Mouse (Mus musculus): ENCODE measurements around the gene Srpr. TPM values are rescaled to one million over a fixed set of nuclear protein-coding genes. Genes with fewer than 3 reads are reported as not detected.

The Srpr gene
- polyA plus RNA-seq, 1 experiment from 2014 or later, result 139 TPM

DNA sequence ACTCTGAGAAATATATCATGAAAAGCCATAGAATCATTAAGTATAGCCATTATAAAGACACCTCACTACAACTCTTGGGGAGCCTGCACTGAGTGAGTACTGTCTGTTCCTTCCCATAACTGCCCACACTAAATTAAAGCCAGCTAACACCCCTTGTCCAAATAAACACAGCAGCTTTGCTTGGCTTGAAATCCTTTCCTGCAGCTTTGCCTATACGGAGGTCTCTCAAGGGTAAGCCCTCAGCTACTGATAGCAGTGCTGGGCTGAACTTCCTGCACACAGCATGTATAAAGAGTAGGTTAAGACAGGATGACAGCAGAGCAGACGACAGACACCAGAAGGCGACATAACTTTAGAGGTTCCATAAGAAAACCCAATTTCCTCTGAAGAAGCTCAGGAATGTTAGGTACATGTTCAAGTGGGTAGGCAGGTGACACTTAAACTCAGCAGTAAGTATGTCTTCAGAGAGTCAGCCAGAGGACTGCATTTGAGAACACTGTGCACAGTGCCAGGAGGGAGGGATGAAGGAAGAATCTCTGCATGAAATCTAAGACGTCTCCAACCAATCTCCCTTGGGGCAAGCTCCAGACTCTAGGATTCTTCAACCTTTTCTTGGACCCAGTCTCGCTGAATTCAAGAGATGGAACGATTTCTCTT lies 39.1 kb downstream of the Srpr start:
- Histone ChIP-seq H3K4me2 (ENCODE audit: low read length) (no peak overlapping the region), H3K4me3 (replicated peaks; ENCODE audit: low read depth, low read length) (no peak overlapping the region), H3K9me3 (replicated peaks; ENCODE audit: low read length) (no peaks in the 10 kb centered on the region), H3K4me1 (replicated peaks; ENCODE audit: insufficient read depth, low read length) (no peaks in the 10 kb centered on the region), H3K27me3 (ENCODE audit: insufficient read depth, low read length) (no peaks in the 10 kb centered on the region), H3K27ac (no peak overlapping the region), H3K36me3 (ENCODE audit: insufficient read depth, low read length) (0 out of 2 replicates have a peak, but pooled peaks cover 4% of the 10 kb centered on the region), H3K9ac (ENCODE audit: low read depth, low read length) (no peak overlapping the region)
- no peak for DNase-seq (ENCODE audit: low spot score)
- WGBS, result 64% methylated on average over 6 of the region's 6 CpGs
- no peak for TF ChIP-seq CTCF (IDR thresholded peaks at IDR 0.05; ENCODE audit: low read depth)
- no peak for ATAC-seq (replicated peaks; ENCODE audit: low FRiP score, low read depth)

DNA sequence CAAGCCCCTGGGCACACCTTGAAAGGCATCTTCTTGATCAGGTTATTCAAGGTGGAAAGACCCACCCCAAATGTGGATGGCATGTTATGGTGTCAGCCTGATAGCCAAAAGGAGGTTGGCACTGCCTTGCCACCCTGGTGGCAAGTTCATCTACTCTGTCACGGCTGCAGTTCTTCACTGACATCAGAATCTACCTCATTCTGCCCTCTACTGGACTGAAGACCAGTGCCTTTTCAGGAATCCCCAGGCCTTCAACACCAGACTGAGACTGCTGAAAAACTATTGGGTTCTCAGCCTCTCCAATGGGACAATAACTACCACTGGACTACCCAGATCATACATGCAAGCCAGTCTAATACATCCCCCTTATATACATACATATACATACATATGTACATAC lies 39.8 kb downstream of the Srpr start:
- ATAC-seq (replicated peaks; ENCODE audit: low FRiP score, low read depth) (no peak), DNase-seq (ENCODE audit: low spot score) (no peak)
- 57% methylated on average over 1 of the region's 1 CpGs for WGBS
- Histone ChIP-seq H3K4me1 (replicated peaks; ENCODE audit: insufficient read depth, low read length) (no peaks in the 10 kb centered on the region), H3K4me3 (replicated peaks; ENCODE audit: low read depth, low read length) (no peak overlapping the region), H3K9me3 (replicated peaks; ENCODE audit: low read length) (no peaks in the 10 kb centered on the region), H3K9ac (ENCODE audit: low read depth, low read length) (no peak overlapping the region), H3K27ac (no peak overlapping the region), H3K36me3 (ENCODE audit: insufficient read depth, low read length) (0 out of 2 replicates have a peak, but pooled peaks cover 4% of the 10 kb centered on the region), H3K4me2 (ENCODE audit: low read length) (no peak overlapping the region), H3K27me3 (ENCODE audit: insufficient read depth, low read length) (no peaks in the 10 kb centered on the region)
- no peak; the same call in 1 of the 2 replicates for TF ChIP-seq CTCF (IDR thresholded peaks at IDR 0.05; ENCODE audit: low read depth)

DNA sequence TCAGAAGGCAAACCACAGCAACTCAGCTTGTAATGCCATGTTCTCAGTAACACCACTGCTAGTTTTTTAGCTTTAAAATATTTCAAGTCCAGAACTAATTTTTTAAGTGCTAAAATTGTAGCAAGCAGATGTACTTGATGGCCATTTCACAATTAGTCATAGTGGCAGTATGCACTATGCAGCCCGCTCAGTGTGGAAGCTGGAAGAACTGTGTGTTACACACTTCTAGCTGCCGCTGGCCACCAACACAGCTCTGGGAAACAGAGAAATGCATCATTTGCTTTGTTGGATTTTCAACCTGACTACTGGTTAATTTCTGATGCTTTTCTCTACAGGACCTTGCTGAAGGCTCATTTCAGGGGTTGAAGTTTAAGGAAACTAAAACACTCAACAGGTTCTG lies 47.4 kb downstream of the Srpr start:
- DNase-seq (ENCODE audit: low spot score), result no peak
- no peaks in the 10 kb centered on the region for H3K27me3 ChIP-seq (ENCODE audit: insufficient read depth, low read length)
- no peaks in the 10 kb centered on the region for H3K36me3 ChIP-seq (ENCODE audit: insufficient read depth, low read length)
- no peak overlapping the region for H3K27ac ChIP-seq
- TF ChIP-seq CTCF (IDR thresholded peaks at IDR 0.05; ENCODE audit: low read depth), result no peak
- no peak overlapping the region for H3K4me3 ChIP-seq (replicated peaks; ENCODE audit: low read depth, low read length)
- H3K4me1 ChIP-seq (replicated peaks; ENCODE audit: insufficient read depth, low read length), result no peaks in the 10 kb centered on the region
- 97% methylated on average over 2 of the region's 2 CpGs for WGBS
- no peak for ATAC-seq (replicated peaks; ENCODE audit: low FRiP score, low read depth)
- no peak overlapping the region for H3K4me2 ChIP-seq (ENCODE audit: low read length)
- H3K9ac ChIP-seq (ENCODE audit: low read depth, low read length), result no peak overlapping the region
- H3K9me3 ChIP-seq (replicated peaks; ENCODE audit: low read length), result no peaks in the 10 kb centered on the region

DNA sequence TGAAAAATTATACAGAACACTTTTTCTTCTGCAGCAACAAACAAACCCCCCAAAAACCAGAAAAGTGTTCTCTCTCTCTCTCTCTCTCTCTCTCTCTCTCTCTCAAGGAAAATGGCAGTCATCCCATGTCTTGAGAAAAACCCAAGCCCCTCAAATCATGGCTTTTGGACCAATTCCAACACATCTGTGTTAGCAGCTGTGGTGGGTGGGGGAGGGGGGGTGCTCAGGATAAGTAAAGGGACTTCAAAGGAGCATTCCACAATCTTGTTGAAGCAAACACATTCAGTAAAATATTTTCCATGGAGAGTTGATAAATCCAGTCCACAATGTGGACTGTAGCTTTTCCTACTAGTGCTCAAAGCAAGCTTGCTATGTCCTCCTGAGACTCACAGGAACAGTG lies 49.5 kb downstream of the Srpr start:
- DNase-seq (ENCODE audit: low spot score) (no peak), ATAC-seq (replicated peaks; ENCODE audit: low FRiP score, low read depth) (no peak)
- H3K4me2 ChIP-seq (ENCODE audit: low read length), result no peak overlapping the region
- no peak overlapping the region for H3K9ac ChIP-seq (ENCODE audit: low read depth, low read length)
- H3K9me3 ChIP-seq (replicated peaks; ENCODE audit: low read length), result no peaks in the 10 kb centered on the region
- H3K4me1 ChIP-seq (replicated peaks; ENCODE audit: insufficient read depth, low read length), result no peaks in the 10 kb centered on the region
- no peak for TF ChIP-seq CTCF (IDR thresholded peaks at IDR 0.05; ENCODE audit: low read depth)
- no peak overlapping the region for H3K27ac ChIP-seq
- no peaks in the 10 kb centered on the region for H3K36me3 ChIP-seq (ENCODE audit: insufficient read depth, low read length)
- no peak overlapping the region for H3K4me3 ChIP-seq (replicated peaks; ENCODE audit: low read depth, low read length)
- no peaks in the 10 kb centered on the region for H3K27me3 ChIP-seq (ENCODE audit: insufficient read depth, low read length)

DNA sequence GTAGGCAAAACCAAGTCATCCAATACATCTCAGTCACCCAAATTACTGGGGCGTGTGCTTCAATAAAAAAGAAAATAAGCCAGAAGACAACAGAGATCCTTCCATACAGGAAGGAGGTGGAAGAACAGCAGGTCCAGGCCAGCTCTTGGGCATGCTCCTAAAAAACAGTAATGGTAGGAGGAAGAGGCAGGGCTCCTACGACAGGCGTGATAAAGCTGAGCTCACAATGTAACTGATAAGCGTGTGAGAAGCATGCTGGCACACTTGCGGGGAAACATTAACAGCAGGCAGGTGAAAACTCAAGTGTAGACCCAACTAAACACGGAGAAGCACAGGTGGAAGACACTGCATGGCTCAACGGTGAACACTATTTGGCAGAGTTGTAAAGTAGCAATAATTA lies 57.4 kb downstream of the Srpr start:
- no peak overlapping the region for H3K4me3 ChIP-seq (replicated peaks; ENCODE audit: low read depth, low read length)
- no peak for TF ChIP-seq CTCF (IDR thresholded peaks at IDR 0.05; ENCODE audit: low read depth)
- H3K27ac ChIP-seq, result no peak overlapping the region
- WGBS, result 91% methylated on average over 7 of the region's 7 CpGs
- no peak for ATAC-seq (replicated peaks; ENCODE audit: low FRiP score, low read depth)
- no peak overlapping the region for H3K4me2 ChIP-seq (ENCODE audit: low read length)
- no peak overlapping the region for H3K9ac ChIP-seq (ENCODE audit: low read depth, low read length)
- H3K36me3 ChIP-seq (ENCODE audit: insufficient read depth, low read length), result no peaks in the 10 kb centered on the region
- H3K9me3 ChIP-seq (replicated peaks; ENCODE audit: low read length), result no peaks in the 10 kb centered on the region
- no peaks in the 10 kb centered on the region for H3K4me1 ChIP-seq (replicated peaks; ENCODE audit: insufficient read depth, low read length)
- H3K27me3 ChIP-seq (ENCODE audit: insufficient read depth, low read length), result no peaks in the 10 kb centered on the region
- no peak for DNase-seq (ENCODE audit: low spot score)

DNA sequence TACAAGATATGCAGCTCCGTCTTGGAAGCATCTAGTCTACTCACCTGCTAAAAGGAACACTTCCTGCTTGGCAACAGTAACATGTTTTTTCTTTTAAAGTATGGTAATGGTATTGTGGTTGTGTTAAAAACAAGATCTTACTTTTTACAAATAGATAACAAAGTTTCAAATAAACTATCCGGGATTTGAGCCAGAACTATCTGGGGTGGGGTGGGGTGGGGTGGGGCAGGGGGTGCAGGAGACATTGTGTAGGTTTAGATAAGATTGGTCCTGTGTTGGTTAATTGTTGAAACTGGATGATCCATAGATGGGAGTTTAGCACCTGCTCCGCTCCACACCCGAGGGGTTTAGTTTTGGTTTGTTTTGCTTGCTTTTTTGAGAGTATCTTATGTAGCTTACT lies 62.4 kb downstream of the Srpr start:
- H3K36me3 ChIP-seq (ENCODE audit: insufficient read depth, low read length), result no peaks in the 10 kb centered on the region
- peaks cover 3% of the 10 kb centered on the region; the same call in 1 of the 2 replicates for H3K4me1 ChIP-seq (replicated peaks; ENCODE audit: insufficient read depth, low read length)
- no peak overlapping the region for H3K4me2 ChIP-seq (ENCODE audit: low read length)
- no peak for TF ChIP-seq CTCF (IDR thresholded peaks at IDR 0.05; ENCODE audit: low read depth)
- ATAC-seq (replicated peaks; ENCODE audit: low FRiP score, low read depth), result no peak
- no peak overlapping the region for H3K4me3 ChIP-seq (replicated peaks; ENCODE audit: low read depth, low read length)
- WGBS, result 66% methylated on average over 4 of the region's 4 CpGs
- no peaks in the 10 kb centered on the region for H3K9me3 ChIP-seq (replicated peaks; ENCODE audit: low read length)
- no peak for DNase-seq (ENCODE audit: low spot score)
- H3K27me3 ChIP-seq (ENCODE audit: insufficient read depth, low read length), result no peaks in the 10 kb centered on the region
- H3K27ac ChIP-seq, result no peak overlapping the region
- no peak overlapping the region for H3K9ac ChIP-seq (ENCODE audit: low read depth, low read length)

DNA sequence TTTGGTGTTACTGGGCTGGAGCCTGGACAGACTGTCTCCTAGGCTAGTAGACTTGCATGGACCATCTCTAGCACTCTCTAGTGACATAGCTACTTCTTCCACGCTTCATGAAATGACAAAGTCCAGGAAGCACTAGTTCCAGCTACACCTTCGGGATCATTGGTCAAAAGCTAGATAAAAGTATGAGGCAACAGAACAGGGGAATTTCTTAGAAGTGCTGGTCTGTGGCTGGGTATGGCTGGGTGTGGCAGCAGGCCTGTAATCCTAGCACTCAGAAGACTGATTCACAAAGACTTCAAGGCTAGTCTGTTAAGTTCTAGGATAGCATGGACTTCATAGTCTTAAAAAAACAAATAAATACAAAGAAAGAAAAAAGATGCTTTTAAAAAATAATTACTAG lies 63.5 kb downstream of the Srpr start:
- H3K27ac ChIP-seq, result no peak overlapping the region
- H3K4me1 ChIP-seq (replicated peaks; ENCODE audit: insufficient read depth, low read length), result peaks cover 4% of the 10 kb centered on the region; the same call in 1 of the 2 replicates
- H3K27me3 ChIP-seq (ENCODE audit: insufficient read depth, low read length), result no peaks in the 10 kb centered on the region
- no peak for TF ChIP-seq CTCF (IDR thresholded peaks at IDR 0.05; ENCODE audit: low read depth)
- ATAC-seq (replicated peaks; ENCODE audit: low FRiP score, low read depth) (no peak), DNase-seq (ENCODE audit: low spot score) (no peak)
- H3K4me3 ChIP-seq (replicated peaks; ENCODE audit: low read depth, low read length), result no peak overlapping the region
- no peak overlapping the region for H3K9ac ChIP-seq (ENCODE audit: low read depth, low read length)
- no peak overlapping the region for H3K4me2 ChIP-seq (ENCODE audit: low read length)
- H3K9me3 ChIP-seq (replicated peaks; ENCODE audit: low read length), result no peaks in the 10 kb centered on the region
- no peaks in the 10 kb centered on the region for H3K36me3 ChIP-seq (ENCODE audit: insufficient read depth, low read length)
- 90% methylated on average over 2 of the region's 2 CpGs for WGBS
